Mouse (Mus musculus) midbrain, embryonic 13.5 days (tissue): ENCODE measurements around the gene Gm45140. TPM values are rescaled to one million over a fixed set of nuclear protein-coding genes. Genes with fewer than 3 reads are reported as not detected.

ENCODE experiments used
- ATAC-seq: fragments of 200-750 bp; cut with Nextera tagmentation; 2 replicates; pipeline ENCODE4 v1.8.0; 2017; ENCODE audit warnings: mild to moderate bottlenecking, moderate TSS enrichment, moderate library complexity
- H3K27ac ChIP-seq: fragments of 300-500 bp; sonication (generic); 2 replicates; pipeline ENCODE4 v1.5.1; 2015; ENCODE audit warnings: inconsistent platforms, mild to moderate bottlenecking, moderate library complexity
- H3K27me3 ChIP-seq: fragments of 300-500 bp; sonication (generic); 2 replicates; pipeline ENCODE4 v1.6.1; 2015; ENCODE audit warnings: mild to moderate bottlenecking, inconsistent platforms
- H3K36me3 ChIP-seq: fragments of 300-500 bp; sonication (generic); 2 replicates; pipeline ENCODE4 v1.6.1; 2015; ENCODE audit warnings: mild to moderate bottlenecking, inconsistent platforms
- H3K4me1 ChIP-seq: fragments of 300-500 bp; sonication (generic); replicated peaks from 2 replicates; pipeline ENCODE4 v1.6.1; 2015; ENCODE audit warnings: inconsistent platforms
- H3K4me2 ChIP-seq: fragments of 300-500 bp; sonication (generic); replicated peaks from 2 replicates; pipeline ENCODE4 v1.6.1; 2015; ENCODE audit warnings: moderate library complexity, mild to moderate bottlenecking, inconsistent platforms
- H3K4me3 ChIP-seq: fragments of 300-500 bp; sonication (generic); replicated peaks from 2 replicates; pipeline ENCODE4 v1.5.1; 2015; ENCODE audit warnings: mild to moderate bottlenecking, inconsistent platforms
- H3K9ac ChIP-seq: fragments of 300-500 bp; sonication (generic); replicated peaks from 2 replicates; pipeline ENCODE4 v1.6.1; 2015; ENCODE audit warnings: mild to moderate bottlenecking, inconsistent platforms
- H3K9me3 ChIP-seq: fragments of 300-500 bp; sonication (generic); 2 replicates; pipeline ENCODE4 v1.6.1; 2016; ENCODE audit warnings: mild to moderate bottlenecking, inconsistent platforms
- WGBS: fragments of 180-500 bp; shearing (Covaris S2); methylation state at CpG from one replicate; pipeline ENCODE4 v1.1.7; 2015; 5-methylcytosine and 5-hydroxymethylcytosine counted together
- polyA plus RNA-seq: library from polyadenylated mRNA; unstranded; fragments of >200 nt; fragmentation: Nextera tagmentation; extraction: Ambion mirVana; gene quantifications from 2 replicates; pipeline ENCODE4 v1.2.1, GENCODE M21; 2015

The Gm45140 gene
- polyA plus RNA-seq, 1 experiment from 2014 or later = 3.2 TPM

- no peak for ATAC-seq
- Histone ChIP-seq H3K27me3 (no peaks in the 10 kb centered on the region), H3K4me2 (no peak overlapping the region), H3K9ac (no peak overlapping the region), H3K9me3 (no peaks in the 10 kb centered on the region), H3K4me1 (peaks cover 10% of the 10 kb centered on the region), H3K4me3 (no peak overlapping the region), H3K27ac (no peak overlapping the region), H3K36me3 (peaks cover 31% of the 10 kb centered on the region)
- 96% methylated on average over 10 of the region's 10 CpGs for WGBS
Measured at GRCm38 (mm10) chr6:87793821-87794510, 41.6 kb downstream of the Gm45140 start.

GRCm38 (mm10) chr6:87791826-87792225 is 43.8 kb downstream of the Gm45140 start:
- H3K9me3 ChIP-seq = no peaks in the 10 kb centered on the region
- WGBS = 96% methylated on average over 5 of the region's 5 CpGs

GRCm38 (mm10) chr6:87790779-87791480 is 44.7 kb downstream of the Gm45140 start:
- H3K36me3 ChIP-seq = peaks cover 31% of the 10 kb centered on the region
- H3K27ac ChIP-seq = no peak overlapping the region
- no peaks in the 10 kb centered on the region for H3K9me3 ChIP-seq
- no peak overlapping the region for H3K4me2 ChIP-seq
- no peaks in the 10 kb centered on the region for H3K27me3 ChIP-seq
- H3K4me1 ChIP-seq = peaks cover 13% of the 10 kb centered on the region
- H3K4me3 ChIP-seq = no peak overlapping the region
- no peak overlapping the region for H3K9ac ChIP-seq
- 81% methylated on average over 7 of the region's 7 CpGs for WGBS
- no peak for ATAC-seq

More at GRCm38 (mm10) chr6:87791826-87792225, 43.8 kb downstream of the Gm45140 start:
- Histone ChIP-seq H3K36me3 (peaks cover 31% of the 10 kb centered on the region), H3K27ac (no peak overlapping the region), H3K4me2 (no peak overlapping the region), H3K4me1 (peaks cover 13% of the 10 kb centered on the region), H3K4me3 (no peak overlapping the region), H3K9ac (no peak overlapping the region), H3K27me3 (no peaks in the 10 kb centered on the region)
- no peak for ATAC-seq

- H3K4me3 ChIP-seq = no peak overlapping the region
- no peaks in the 10 kb centered on the region for H3K27me3 ChIP-seq
- no peak for ATAC-seq
- peaks cover 31% of the 10 kb centered on the region for H3K36me3 ChIP-seq
- no peaks in the 10 kb centered on the region for H3K9me3 ChIP-seq
- no peak overlapping the region for H3K4me2 ChIP-seq
- 0 out of 2 replicates have a peak overlapping the region, but pooled peaks have one; percentile 19 for H3K9ac ChIP-seq
- peak overlapping the region; percentile 68 for H3K27ac ChIP-seq
- H3K4me1 ChIP-seq = peaks cover 13% of the 10 kb centered on the region
- WGBS = 93% methylated on average over 6 of the region's 6 CpGs
Measured at GRCm38 (mm10) chr6:87789791-87790190, 45.8 kb downstream of the Gm45140 start.

GRCm38 (mm10) chr6:87788896-87789587 is 46.6 kb downstream of the Gm45140 start:
- peaks cover 13% of the 10 kb centered on the region for H3K4me1 ChIP-seq
- peaks cover 24% of the 10 kb centered on the region for H3K36me3 ChIP-seq
- peak overlapping the region; percentile 68 for H3K27ac ChIP-seq
- WGBS = 46% methylated on average over 5 of the region's 5 CpGs
- H3K27me3 ChIP-seq = no peaks in the 10 kb centered on the region
- H3K9me3 ChIP-seq = no peaks in the 10 kb centered on the region
- H3K4me3 ChIP-seq = no peak overlapping the region
- ATAC-seq = peak; percentile 57
- 0 out of 2 replicates have a peak overlapping the region, but pooled peaks have one; percentile 19 for H3K9ac ChIP-seq
- H3K4me2 ChIP-seq = no peak overlapping the region

- Histone ChIP-seq H3K9me3 (no peaks in the 10 kb centered on the region), H3K4me1 (peaks cover 13% of the 10 kb centered on the region), H3K9ac (no peak overlapping the region), H3K4me2 (no peak overlapping the region), H3K4me3 (no peak overlapping the region), H3K36me3 (peaks cover 24% of the 10 kb centered on the region), H3K27me3 (no peaks in the 10 kb centered on the region), H3K27ac (no peak overlapping the region)
- ATAC-seq = no peak
- WGBS = 91% methylated on average over 9 of the region's 9 CpGs
Measured at GRCm38 (mm10) chr6:87788266-87788895, 47.2 kb downstream of the Gm45140 start.

- Histone ChIP-seq H3K9me3 (no peaks in the 10 kb centered on the region), H3K9ac (no peak overlapping the region), H3K4me2 (no peak overlapping the region), H3K27me3 (no peaks in the 10 kb centered on the region), H3K4me3 (no peak overlapping the region), H3K36me3 (peaks cover 15% of the 10 kb centered on the region), H3K4me1 (peaks cover 13% of the 10 kb centered on the region), H3K27ac (no peak overlapping the region)
- 88% methylated on average over 6 of the region's 6 CpGs for WGBS
- no peak for ATAC-seq
Measured at GRCm38 (mm10) chr6:87787108-87787890, 48.3 kb downstream of the Gm45140 start.

- no peak overlapping the region for H3K9ac ChIP-seq
- no peaks in the 10 kb centered on the region for H3K9me3 ChIP-seq
- H3K27me3 ChIP-seq = no peaks in the 10 kb centered on the region
- ATAC-seq = no peak
- H3K27ac ChIP-seq = no peak overlapping the region
- H3K4me3 ChIP-seq = no peak overlapping the region
- WGBS = 85% methylated on average over 5 of the region's 5 CpGs
- peaks cover 8% of the 10 kb centered on the region; the same call in 1 of the 2 replicates for H3K36me3 ChIP-seq
- no peak overlapping the region for H3K4me2 ChIP-seq
- peaks cover 13% of the 10 kb centered on the region for H3K4me1 ChIP-seq
Measured at GRCm38 (mm10) chr6:87786621-87787020, 49.0 kb downstream of the Gm45140 start.

GRCm38 (mm10) chr6:87784033-87784432 is 51.6 kb downstream of the Gm45140 start:
- WGBS = 78% methylated on average over 8 of the region's 8 CpGs
- no peaks in the 10 kb centered on the region for H3K9me3 ChIP-seq
- peaks cover 4% of the 10 kb centered on the region for H3K4me1 ChIP-seq
- no peak overlapping the region for H3K4me3 ChIP-seq
- H3K4me2 ChIP-seq = no peak overlapping the region
- no peak for ATAC-seq
- H3K27me3 ChIP-seq = no peaks in the 10 kb centered on the region
- H3K27ac ChIP-seq = no peak overlapping the region
- no peaks in the 10 kb centered on the region for H3K36me3 ChIP-seq
- H3K9ac ChIP-seq = no peak overlapping the region

- WGBS = 82% methylated on average over 10 of the region's 10 CpGs
- H3K4me2 ChIP-seq = no peak overlapping the region
- H3K36me3 ChIP-seq = no peaks in the 10 kb centered on the region
- no peaks in the 10 kb centered on the region for H3K4me1 ChIP-seq
- no peaks in the 10 kb centered on the region for H3K27me3 ChIP-seq
- ATAC-seq = no peak
- no peak overlapping the region for H3K4me3 ChIP-seq
- H3K9me3 ChIP-seq = no peaks in the 10 kb centered on the region
- no peak overlapping the region for H3K27ac ChIP-seq
- no peak overlapping the region for H3K9ac ChIP-seq
Measured at GRCm38 (mm10) chr6:87780546-87781301, 54.9 kb downstream of the Gm45140 start.
